Mouse (Mus musculus) intestine, embryonic 16.5 days (tissue): ENCODE measurements around the gene Banp. TPM values are rescaled to one million over a fixed set of nuclear protein-coding genes. Genes with fewer than 3 reads are reported as not detected.

Source experiments
- ATAC-seq: fragments of 200-750 bp; cut with Nextera tagmentation; 2 replicates; pipeline ENCODE4 v1.8.0; 2017; ENCODE audit warnings: moderate TSS enrichment, moderate library complexity
- H3K27ac ChIP-seq: fragments of 300-500 bp; sonication (generic); 2 replicates; pipeline ENCODE4 v1.5.1; 2014; ENCODE audit warnings: mild to moderate bottlenecking, low read length
- H3K27me3 ChIP-seq: fragments of 300-500 bp; sonication (generic); replicated peaks from 2 replicates; pipeline ENCODE4 v1.6.1; 2014; ENCODE audit warnings: low read length, control low read depth, mixed read lengths; ENCODE audit not compliant: control insufficient read depth, insufficient read depth
- H3K36me3 ChIP-seq: fragments of 300-500 bp; sonication (generic); 2 replicates; pipeline ENCODE4 v1.6.1; 2014; ENCODE audit warnings: low read length, control low read depth; ENCODE audit not compliant: control insufficient read depth, insufficient read depth
- H3K4me1 ChIP-seq: fragments of 300-500 bp; sonication (generic); 2 replicates; pipeline ENCODE4 v1.6.1; 2014; ENCODE audit warnings: low read length, control low read depth, mixed read lengths; ENCODE audit not compliant: control insufficient read depth, insufficient read depth
- H3K4me2 ChIP-seq: fragments of 300-500 bp; sonication (generic); 2 replicates; pipeline ENCODE4 v1.6.1; 2014; ENCODE audit warnings: low read depth, low read length, control low read depth
- H3K4me3 ChIP-seq: fragments of 300-500 bp; sonication (generic); 2 replicates; pipeline ENCODE4 v1.5.1; 2014; ENCODE audit warnings: mild to moderate bottlenecking, low read length
- H3K9ac ChIP-seq: fragments of 300-500 bp; sonication (generic); 2 replicates; pipeline ENCODE4 v1.6.1; 2014; ENCODE audit warnings: low read depth, low read length
- H3K9me3 ChIP-seq: fragments of 300-500 bp; sonication (generic); 2 replicates; pipeline ENCODE4 v1.6.1; 2016; ENCODE audit warnings: low read length, control low read depth; ENCODE audit not compliant: control insufficient read depth
- WGBS: fragments of 180-500 bp; shearing (Covaris S2); extraction: QIAGEN DNeasy Blood & Tissue Kit; methylation state at CpG from one replicate; pipeline ENCODE4 v1.1.7; 2014; 5-methylcytosine and 5-hydroxymethylcytosine counted together
- polyA plus RNA-seq: library from polyadenylated mRNA; unstranded; fragments of >200 nt; fragmentation: Nextera tagmentation; extraction: Ambion mirVana; gene quantifications from 2 replicates; pipeline ENCODE4 v1.2.1, GENCODE M21; 2015

The Banp gene
- polyA plus RNA-seq, 1 experiment from 2014 or later = 36.6 TPM

DNA sequence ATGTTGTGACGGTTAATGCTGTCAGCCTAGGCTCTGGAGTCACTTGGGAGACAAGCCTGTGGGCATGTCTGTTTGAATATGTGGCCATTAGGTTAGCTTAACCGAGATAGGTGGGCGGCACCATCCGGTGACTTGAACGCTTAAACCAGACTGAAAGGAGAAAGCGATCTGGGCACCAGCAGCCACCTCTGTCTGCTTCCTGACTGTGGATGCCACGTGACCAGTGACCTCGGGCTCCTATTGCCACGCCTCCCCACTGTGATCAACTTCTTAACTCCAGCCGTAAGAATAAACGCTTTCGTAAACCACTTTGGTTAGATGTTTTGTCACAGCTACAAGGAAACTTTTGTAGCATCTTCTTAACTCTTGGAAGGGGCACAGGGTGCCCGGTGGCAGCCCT lies 119.1 kb downstream of the Banp start:
- H3K9ac ChIP-seq = no peak overlapping the region
- no peaks in the 10 kb centered on the region for H3K27me3 ChIP-seq
- no peaks in the 10 kb centered on the region for H3K36me3 ChIP-seq
- no peak for ATAC-seq
- WGBS = 77% methylated on average over 13 of the region's 13 CpGs
- H3K4me2 ChIP-seq = no peak overlapping the region
- H3K4me3 ChIP-seq = no peak overlapping the region
- 0 out of 2 replicates have a peak, but pooled peaks cover 4% of the 10 kb centered on the region for H3K4me1 ChIP-seq
- H3K9me3 ChIP-seq = no peaks in the 10 kb centered on the region
- no peak overlapping the region for H3K27ac ChIP-seq

- Histone ChIP-seq H3K9me3 (no peaks in the 10 kb centered on the region), H3K4me2 (no peak overlapping the region), H3K36me3 (no peaks in the 10 kb centered on the region), H3K4me3 (no peak overlapping the region), H3K27ac (no peak overlapping the region), H3K4me1 (0 out of 2 replicates have a peak, but pooled peaks cover 6% of the 10 kb centered on the region), H3K27me3 (no peaks in the 10 kb centered on the region), H3K9ac (no peak overlapping the region)
- no peak for ATAC-seq
- 76% methylated on average over 11 of the region's 11 CpGs for WGBS
Measured at GRCm38 (mm10) chr8:122069281-122069680, 119.7 kb downstream of the Banp start.

DNA sequence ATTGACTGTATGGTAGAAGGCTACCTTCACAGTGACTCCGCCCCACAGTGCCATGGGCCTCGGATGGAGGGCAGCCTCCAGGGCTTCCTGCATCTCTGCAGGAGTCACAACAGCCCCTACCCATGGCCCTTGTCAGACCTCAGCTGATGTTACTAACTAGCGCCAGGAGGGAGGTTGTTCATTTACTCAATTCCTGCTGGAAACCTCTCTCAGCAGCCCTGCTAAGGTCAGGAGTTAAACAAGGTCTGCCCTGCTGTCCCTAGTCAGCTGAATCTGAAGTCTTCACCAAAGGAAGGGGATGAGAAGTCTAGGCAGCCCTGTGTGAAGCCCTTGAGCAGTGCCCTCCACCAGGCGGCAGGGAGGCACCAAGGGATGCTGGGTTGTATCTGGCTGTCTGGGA lies 121.6 kb downstream of the Banp start:
- WGBS = 64% methylated on average over 4 of the region's 4 CpGs
- no peak for ATAC-seq

GRCm38 (mm10) chr8:122073964-122074363 lies 124.4 kb downstream of the Banp start:
- ATAC-seq = peak; percentile 27; the same call in 1 of the 2 replicates
- H3K9me3 ChIP-seq = no peaks in the 10 kb centered on the region
- H3K4me1 ChIP-seq = peaks cover 10% of the 10 kb centered on the region
- H3K36me3 ChIP-seq = no peaks in the 10 kb centered on the region
- no peak overlapping the region for H3K9ac ChIP-seq
- H3K4me3 ChIP-seq = no peak overlapping the region
- WGBS = 44% methylated on average over 9 of the region's 9 CpGs
- H3K4me2 ChIP-seq = no peak overlapping the region
- H3K27me3 ChIP-seq = no peaks in the 10 kb centered on the region; the same call in 1 of the 2 replicates
- H3K27ac ChIP-seq = no peak overlapping the region

More for the DNA sequence above, 121.6 kb downstream of the Banp start:
- H3K4me1 ChIP-seq = peaks cover 7% of the 10 kb centered on the region
- no peaks in the 10 kb centered on the region for H3K36me3 ChIP-seq
- no peaks in the 10 kb centered on the region for H3K27me3 ChIP-seq
- no peaks in the 10 kb centered on the region for H3K9me3 ChIP-seq
- H3K4me2 ChIP-seq = no peak overlapping the region
- H3K4me3 ChIP-seq = no peak overlapping the region
- H3K27ac ChIP-seq = no peak overlapping the region
- no peak overlapping the region for H3K9ac ChIP-seq

- Histone ChIP-seq H3K4me3 (no peak overlapping the region), H3K27ac (no peak overlapping the region), H3K9me3 (no peaks in the 10 kb centered on the region), H3K4me2 (no peak overlapping the region), H3K36me3 (no peaks in the 10 kb centered on the region), H3K27me3 (no peaks in the 10 kb centered on the region; the same call in 1 of the 2 replicates), H3K4me1 (peaks cover 15% of the 10 kb centered on the region), H3K9ac (no peak overlapping the region)
- 0 out of 2 replicates have a peak, but pooled peaks have one; percentile 34 for ATAC-seq
- WGBS = 42% methylated on average over 9 of the region's 9 CpGs
Measured at GRCm38 (mm10) chr8:122074442-122074841, 124.9 kb downstream of the Banp start.

DNA sequence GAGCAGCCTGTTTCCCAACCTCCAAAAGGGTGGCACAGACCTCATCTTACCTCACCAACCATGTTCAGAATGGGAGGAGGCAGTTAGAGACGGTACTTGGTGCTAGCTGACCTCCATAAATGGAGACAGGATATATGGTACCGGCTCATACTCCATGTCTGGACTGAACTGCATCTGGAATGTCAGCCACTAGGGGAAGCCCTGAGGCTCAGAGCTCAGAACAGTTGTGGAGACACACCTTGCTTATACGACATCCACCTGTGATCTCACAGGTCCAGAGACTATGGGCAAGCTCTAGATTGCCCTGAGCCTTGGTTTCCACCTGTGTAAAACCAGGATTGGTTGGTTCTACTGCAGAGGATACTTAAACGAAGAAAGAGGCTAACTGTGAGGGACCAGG lies 125.4 kb downstream of the Banp start:
- Histone ChIP-seq H3K4me1 (peaks cover 20% of the 10 kb centered on the region), H3K27ac (no peak overlapping the region), H3K4me2 (no peak overlapping the region), H3K9me3 (no peaks in the 10 kb centered on the region), H3K36me3 (no peaks in the 10 kb centered on the region), H3K4me3 (no peak overlapping the region), H3K27me3 (no peaks in the 10 kb centered on the region; the same call in 1 of the 2 replicates), H3K9ac (no peak overlapping the region)
- ATAC-seq = no peak; the same call in 1 of the 2 replicates
- WGBS = 58% methylated on average over 4 of the region's 4 CpGs

DNA sequence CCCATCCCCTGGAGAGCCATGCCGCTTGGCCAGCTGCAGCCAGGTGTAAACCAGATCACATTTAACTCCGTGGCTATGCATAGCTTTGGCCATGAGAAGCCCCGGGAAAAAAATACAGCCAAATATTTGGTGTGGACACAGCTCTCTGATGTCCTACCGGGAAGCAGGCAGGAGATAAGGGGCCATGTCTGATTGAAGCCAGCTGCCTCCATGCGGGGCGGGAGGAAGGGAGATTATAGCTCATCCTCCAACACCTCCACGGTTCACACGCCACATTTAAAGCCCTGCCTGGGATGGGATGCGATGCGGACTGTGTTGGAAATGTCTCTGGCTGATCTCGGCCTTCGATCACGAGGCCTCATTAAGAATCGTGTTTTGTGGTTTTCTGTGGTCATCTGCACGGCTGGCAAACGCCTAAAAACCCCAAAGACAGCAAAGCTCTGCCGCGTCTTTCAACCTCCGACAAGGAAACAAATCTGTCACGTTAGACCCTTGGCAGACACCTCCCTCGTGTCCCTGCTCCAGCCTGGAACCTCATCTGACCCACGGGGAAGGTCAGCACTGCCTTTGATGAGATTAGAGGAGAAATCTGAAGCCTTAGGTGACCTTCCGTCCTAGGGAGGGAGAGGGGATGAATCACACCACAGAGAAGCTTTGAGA lies 126.8 kb downstream of the Banp start:
- peaks cover 30% of the 10 kb centered on the region for H3K4me1 ChIP-seq
- H3K27ac ChIP-seq = no peak overlapping the region
- H3K4me2 ChIP-seq = no peak overlapping the region
- H3K4me3 ChIP-seq = no peak overlapping the region
- H3K9me3 ChIP-seq = no peaks in the 10 kb centered on the region
- H3K27me3 ChIP-seq = no peaks in the 10 kb centered on the region; the same call in 1 of the 2 replicates
- WGBS = 35% methylated on average over 23 of the region's 23 CpGs
- H3K36me3 ChIP-seq = no peaks in the 10 kb centered on the region
- no peak overlapping the region; the same call in 1 of the 2 replicates for H3K9ac ChIP-seq
- ATAC-seq = no peak

DNA sequence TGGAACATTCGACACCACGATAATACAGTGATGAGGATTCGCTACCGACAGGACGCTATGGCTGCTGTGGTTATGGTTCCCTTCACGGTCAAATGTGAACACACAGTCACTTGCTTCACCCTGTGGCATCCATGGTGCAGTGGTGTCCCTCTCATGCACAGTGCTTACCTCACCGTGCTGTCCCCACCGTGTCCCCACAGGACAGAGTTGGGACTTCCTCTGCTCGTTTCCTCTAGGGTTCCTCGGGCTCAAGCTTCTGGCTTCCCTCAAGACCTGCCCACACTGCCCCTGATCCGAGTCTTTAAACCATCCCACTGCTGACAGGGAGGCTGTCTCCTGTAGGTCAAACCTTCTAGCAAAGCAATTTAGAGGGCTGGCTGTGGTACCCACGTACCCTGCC lies 128.8 kb downstream of the Banp start:
- Histone ChIP-seq H3K4me2 (no peak overlapping the region), H3K36me3 (no peaks in the 10 kb centered on the region), H3K27me3 (no peaks in the 10 kb centered on the region; the same call in 1 of the 2 replicates), H3K27ac (no peak overlapping the region), H3K4me1 (peaks cover 30% of the 10 kb centered on the region), H3K9ac (no peak overlapping the region), H3K4me3 (no peak overlapping the region), H3K9me3 (no peaks in the 10 kb centered on the region)
- no peak for ATAC-seq
- 80% methylated on average over 12 of the region's 12 CpGs for WGBS
